Mouse (Mus musculus) embryonic stem cell, embryonic (primary cell): ENCODE results near the gene B3galt1.

ENCODE experiments used
- CTCF ChIA-PET, 4 experiments: fragments of 300-600 bp in 2 of 4; fragments of 350-600 bp in 2 of 4; sonication (Branson Sonifier 250); formaldehyde crosslinking; loops; one replicate each; lab custom pipeline; 2022; ENCODE audit warnings: inconsistent platforms in 2 of 4; lab: Charles Lee
- POLR2A ChIA-PET, 4 experiments: fragments of 300-600 bp in 2 of 4; fragments of 350-600 bp in 2 of 4; sonication (Branson Sonifier 250); formaldehyde crosslinking; loops; one replicate each; lab custom pipeline; 2022; ENCODE audit warnings: antibody characterized with exemption in 4 of 4, inconsistent platforms in 1 of 4; lab: Charles Lee

Gene B3galt1

DNA sequence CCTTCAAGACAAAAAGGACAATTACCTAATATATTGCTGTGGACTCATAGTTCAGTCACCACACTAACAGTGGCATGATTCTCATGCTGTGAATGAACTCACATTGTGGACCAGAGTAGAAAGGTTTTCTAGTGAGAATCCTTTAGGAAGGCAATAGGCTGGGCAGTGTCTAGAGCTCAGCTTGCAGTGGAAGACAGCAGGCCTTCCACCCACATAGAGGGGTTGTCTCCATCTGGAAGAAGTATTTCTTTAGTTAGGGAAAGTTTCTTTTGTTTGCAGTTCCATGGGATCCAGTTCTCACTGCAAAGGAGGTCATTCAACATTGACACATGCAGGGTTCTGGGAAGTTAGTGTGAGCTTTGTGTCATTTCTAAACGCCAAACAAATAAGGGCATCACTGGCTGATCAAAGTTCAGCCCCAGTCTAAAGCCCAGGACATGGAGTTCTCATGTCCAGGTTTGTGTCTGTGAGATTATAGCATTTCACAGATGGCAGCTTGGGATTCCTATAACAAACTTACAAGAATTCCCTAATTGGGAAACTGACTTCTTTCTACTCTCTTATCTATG lies 316.1 kb downstream of the B3galt1 start:
- ChIA-PET CTCF (no interaction called here), POLR2A (no interaction called here)

GRCm38 (mm10) chr2:67897956-67898689 lies 332.5 kb downstream of the B3galt1 start:
- POLR2A ChIA-PET: no interaction called here
- CTCF ChIA-PET: no interaction called here

DNA sequence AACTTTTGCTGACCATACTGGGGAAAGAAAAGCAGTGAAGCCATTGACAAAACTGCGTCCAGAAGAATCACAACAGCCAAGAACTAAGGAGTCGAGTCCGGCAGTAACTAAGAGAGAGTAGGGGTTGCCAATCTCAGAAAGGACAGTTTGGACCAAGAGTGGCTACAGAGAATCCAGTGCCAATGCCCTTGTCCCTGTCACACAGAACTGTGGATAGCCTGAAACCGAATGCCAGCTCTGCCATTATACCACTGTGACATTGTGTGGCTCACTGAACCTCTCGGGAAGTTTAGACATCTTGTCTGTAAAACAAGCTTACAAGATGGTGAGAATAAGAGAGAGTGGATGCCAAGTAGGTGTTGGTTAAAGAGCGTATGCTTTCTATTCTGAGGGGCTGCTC lies 335.9 kb downstream of the B3galt1 start:
- ChIA-PET CTCF (no interaction called here), POLR2A (no interaction called here)

- CTCF ChIA-PET: no interaction called here
- POLR2A ChIA-PET: no interaction called here
Observed at GRCm38 (mm10) chr2:67902651-67903292, 337.1 kb downstream of the B3galt1 start.

DNA sequence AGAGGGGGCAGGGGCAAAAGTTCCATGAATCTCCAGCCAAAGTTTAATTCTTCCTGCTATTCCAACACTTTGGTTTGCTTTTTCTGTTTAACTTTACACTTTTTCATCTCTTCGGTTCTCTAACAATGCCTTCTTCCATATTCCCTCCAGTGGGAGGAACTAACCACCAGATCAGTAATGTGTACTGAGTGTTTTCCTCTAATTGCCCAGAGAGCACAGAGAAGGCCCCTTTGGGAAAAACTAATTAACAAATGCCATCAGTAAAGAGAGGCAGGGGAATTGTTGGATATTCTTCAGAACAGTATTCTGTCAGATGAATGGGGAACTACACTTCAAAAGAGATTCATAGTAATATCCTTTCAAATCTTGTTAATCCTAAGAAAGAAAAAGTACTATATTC lies 338.1 kb downstream of the B3galt1 start:
- ChIA-PET POLR2A (no interaction called here), CTCF (no interaction called here)

DNA sequence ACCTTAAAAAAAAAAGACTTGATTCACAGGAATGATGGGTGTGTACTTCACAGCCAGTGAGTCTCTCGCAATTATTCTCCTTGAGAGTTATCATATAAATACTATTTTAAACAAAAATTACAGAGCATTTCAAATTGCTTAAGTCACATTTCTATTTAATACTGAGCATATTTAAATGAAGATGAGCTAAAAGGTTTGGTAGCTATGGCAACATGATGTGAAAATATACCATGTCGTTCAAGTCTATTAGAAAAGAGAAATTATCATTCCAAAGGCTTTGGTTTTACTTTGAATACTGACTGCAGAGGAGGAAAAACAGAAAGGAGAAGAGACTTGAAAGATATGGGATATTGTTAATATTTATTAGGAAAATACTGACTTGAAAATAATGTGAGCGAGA lies 366.3 kb downstream of the B3galt1 start:
- CTCF ChIA-PET: interaction anchor here in 1 of 4 experiments (0.6 kb wide), 1 partner anchor 1134 kb away, joined by 4 read pairs; no protein-coding TSS in a partner anchor
- POLR2A ChIA-PET: no interaction called here

DNA sequence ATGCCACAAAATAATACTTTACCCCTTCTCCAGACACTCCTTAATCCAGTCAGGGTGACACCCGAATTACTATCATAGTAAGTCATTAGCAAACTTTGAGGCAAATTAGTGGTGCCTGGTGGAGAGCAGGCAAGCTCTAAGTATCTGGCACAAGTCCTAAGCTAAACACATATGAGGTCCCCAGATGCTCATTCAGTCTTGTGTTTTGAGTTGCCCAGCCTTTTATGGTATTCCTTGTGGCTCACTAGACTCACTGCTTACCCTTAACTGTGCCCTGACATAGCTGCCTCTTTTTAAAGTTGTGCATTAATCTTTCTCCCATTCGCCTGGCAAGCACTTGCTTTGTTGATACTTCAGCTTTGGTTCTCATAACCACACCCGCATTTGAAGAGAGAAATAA lies 382.7 kb downstream of the B3galt1 start:
- ChIA-PET POLR2A (no interaction called here), CTCF (interaction anchor here in 1 of 4 experiments (0.7 kb wide), 1 partner anchor 790 kb away, joined by 3 read pairs; no protein-coding TSS in a partner anchor)

- ChIA-PET CTCF (no interaction called here), POLR2A (no interaction called here)
Observed at GRCm38 (mm10) chr2:67956182-67956581, 390.5 kb downstream of the B3galt1 start.

DNA sequence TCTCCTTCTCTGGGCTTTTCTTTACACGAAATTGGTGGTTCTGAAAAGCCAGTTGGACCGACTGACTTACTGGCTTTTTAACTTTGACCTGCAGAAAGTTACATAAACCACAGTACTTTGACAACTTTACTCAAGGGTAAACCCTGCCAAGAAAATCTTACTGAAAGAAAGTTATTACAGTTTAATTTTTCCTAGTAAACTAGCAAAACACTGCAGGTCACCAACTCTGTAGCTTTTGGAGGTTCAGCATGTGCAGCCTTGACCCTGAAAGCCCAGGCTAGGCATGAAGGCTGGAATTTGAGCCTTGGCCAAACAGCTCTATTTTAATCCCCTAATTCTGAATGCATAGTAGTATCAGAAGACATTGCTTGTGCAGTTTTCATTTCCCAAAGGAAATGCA lies 391.9 kb downstream of the B3galt1 start:
- ChIA-PET POLR2A (interaction anchor here in 1 of 4 experiments (1.1 kb wide), 1 partner anchor 32 kb away, joined by 5 read pairs; no protein-coding TSS in a partner anchor), CTCF (no interaction called here)

DNA sequence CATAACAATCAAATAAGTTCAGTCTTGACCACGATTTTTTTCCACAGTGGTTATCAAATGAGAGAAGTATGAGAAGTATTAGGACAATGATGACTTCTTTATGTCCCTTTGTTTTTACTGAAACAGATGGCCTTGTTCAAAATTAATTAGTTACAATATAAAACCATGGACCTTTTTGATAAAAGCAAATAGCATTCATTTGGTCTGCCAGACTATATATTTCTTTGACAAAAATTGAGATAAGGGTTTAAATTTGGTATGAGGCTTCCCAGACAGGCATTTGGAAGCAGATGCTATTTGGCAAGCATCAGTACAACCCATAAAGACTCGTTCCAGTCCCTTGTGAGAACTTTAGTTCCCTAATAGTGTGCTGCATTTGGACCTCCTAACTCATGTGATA lies 395.0 kb downstream of the B3galt1 start:
- POLR2A ChIA-PET: no interaction called here
- CTCF ChIA-PET: no interaction called here

DNA sequence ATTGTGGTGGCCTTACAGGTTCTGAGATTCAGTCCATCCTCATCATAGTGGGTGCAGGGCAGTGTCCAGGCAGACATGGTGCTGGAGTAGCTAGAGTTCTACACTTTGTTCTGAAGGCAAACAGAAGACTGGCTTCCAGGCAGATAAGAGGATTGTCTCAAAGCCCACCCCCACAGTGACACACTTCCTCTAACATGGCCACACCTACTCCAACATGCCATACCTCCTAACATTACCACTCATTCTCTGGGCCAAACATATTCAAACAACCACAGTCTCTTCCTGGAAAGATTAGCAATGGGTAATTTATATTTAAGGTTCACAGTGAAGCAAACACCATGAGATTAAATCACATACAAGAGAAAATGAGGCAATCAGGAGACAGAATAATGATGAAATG lies 403.1 kb downstream of the B3galt1 start:
- ChIA-PET CTCF (no interaction called here), POLR2A (no interaction called here)

GRCm38 (mm10) chr2:67971091-67971490 lies 405.4 kb downstream of the B3galt1 start:
- POLR2A ChIA-PET: no interaction called here
- CTCF ChIA-PET: interaction anchor here in 1 of 4 experiments (0.9 kb wide), 1 partner anchor 380 kb away, joined by 3 read pairs; no protein-coding TSS in a partner anchor

DNA sequence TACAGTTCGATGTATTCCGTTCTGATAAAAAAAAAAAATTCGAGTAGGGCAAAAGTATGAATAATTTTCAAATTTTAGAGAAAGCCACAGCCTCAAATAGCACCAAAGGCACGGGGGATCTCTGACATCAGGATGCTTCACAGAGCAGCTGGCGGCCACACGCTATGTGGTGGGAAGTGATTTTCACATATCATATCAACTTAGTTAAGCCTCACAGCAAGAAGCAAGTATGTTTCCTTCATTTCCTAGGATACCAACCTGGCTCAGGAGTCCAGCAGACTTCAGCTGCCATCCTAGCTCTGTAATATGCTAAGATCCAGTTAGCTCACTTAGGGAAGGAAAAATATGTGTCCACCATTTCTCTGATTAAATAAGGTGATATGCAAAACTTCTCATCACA lies 405.9 kb downstream of the B3galt1 start:
- ChIA-PET CTCF (interaction anchor here in 1 of 4 experiments (0.9 kb wide), 1 partner anchor 380 kb away, joined by 3 read pairs; no protein-coding TSS in a partner anchor), POLR2A (no interaction called here)

DNA sequence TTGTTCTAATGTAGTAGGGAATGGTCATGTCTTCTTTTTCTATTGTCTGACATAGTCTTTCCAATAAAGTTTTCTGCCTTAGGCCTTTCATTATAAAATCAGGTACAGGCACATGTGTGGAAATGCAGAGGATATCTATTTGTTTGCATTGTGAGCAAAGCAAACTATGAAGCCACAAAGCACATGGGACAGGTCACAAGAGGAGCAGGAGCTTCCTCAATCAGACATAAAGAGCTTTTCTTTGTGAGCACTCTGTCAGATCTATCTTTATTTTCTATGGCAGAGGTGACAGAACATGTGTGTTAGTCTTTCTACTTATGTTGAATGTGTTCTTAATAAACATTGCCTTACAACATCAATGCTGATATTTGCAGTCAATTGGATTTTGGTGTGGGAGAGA lies 410.1 kb downstream of the B3galt1 start:
- POLR2A ChIA-PET: no interaction called here
- CTCF ChIA-PET: no interaction called here

DNA sequence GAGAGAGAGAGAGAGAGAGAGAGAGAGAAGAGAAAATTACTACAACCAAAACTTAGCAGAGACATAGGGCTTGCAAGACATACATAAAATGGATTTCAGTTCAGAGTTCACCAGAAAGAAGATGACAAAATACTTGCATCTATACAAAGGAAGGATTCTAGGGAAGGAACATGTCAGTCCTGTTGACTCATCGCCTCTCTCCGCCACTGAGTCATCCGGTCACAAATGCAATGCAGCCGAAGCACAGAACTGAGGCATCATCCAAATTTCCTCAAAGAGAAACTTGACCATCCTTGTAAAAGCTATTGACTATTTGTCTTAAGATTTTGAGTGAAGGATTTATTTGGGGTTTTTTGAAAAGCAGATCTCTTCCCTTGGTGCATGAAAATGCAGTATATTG lies 410.8 kb downstream of the B3galt1 start:
- ChIA-PET CTCF (no interaction called here), POLR2A (no interaction called here)

GRCm38 (mm10) chr2:67977620-67978262 lies 412.1 kb downstream of the B3galt1 start:
- ChIA-PET POLR2A (no interaction called here), CTCF (no interaction called here)

- ChIA-PET POLR2A (no interaction called here), CTCF (no interaction called here)
Observed at GRCm38 (mm10) chr2:67983563-67983962, 417.9 kb downstream of the B3galt1 start.

DNA sequence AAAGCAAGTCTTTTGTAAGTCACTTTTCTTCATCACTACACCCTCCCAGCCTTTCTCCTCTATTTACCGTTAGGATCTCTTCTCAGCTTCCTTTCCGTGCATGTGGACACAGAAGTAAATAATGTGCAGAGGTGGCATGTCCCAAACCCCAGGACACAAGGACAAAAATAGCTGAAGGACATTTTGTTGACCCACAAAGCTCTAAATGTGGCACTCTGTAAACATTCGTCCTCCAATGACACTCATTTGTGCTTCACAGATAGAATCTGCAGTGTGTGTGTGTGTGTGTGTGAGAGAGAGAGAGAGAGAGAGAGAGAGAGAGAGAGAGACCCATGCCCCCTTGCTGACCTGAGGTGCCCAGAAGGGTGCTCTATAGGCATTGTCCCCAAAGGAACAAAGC lies 419.5 kb downstream of the B3galt1 start:
- ChIA-PET CTCF (no interaction called here), POLR2A (no interaction called here)

- ChIA-PET POLR2A (no interaction called here), CTCF (no interaction called here)
Observed at GRCm38 (mm10) chr2:67993421-67993820, 427.8 kb downstream of the B3galt1 start.

GRCm38 (mm10) chr2:68003091-68003490 lies 437.4 kb downstream of the B3galt1 start:
- ChIA-PET CTCF (no interaction called here), POLR2A (no interaction called here)
